Mouse (Mus musculus) forebrain, embryonic 10.5 days (tissue): ENCODE data around the gene Med11. TPM values are rescaled to one million over a fixed set of nuclear protein-coding genes. Genes with fewer than 3 reads are reported as not detected.

Source experiments
- DNase-seq: peaks from one replicate; pipeline ENCODE4 v3.0.0-alpha.2; 2017; ENCODE audit warnings: low spot score; ENCODE audit errors: extremely low spot score
- H3K27ac ChIP-seq: fragments of 300-500 bp; sonication (generic); 2 replicates; pipeline ENCODE4 v1.5.1; 2016; ENCODE audit warnings: mild to moderate bottlenecking
- H3K27me3 ChIP-seq: fragments of 300-500 bp; sonication (generic); 2 replicates; pipeline ENCODE4 v1.6.1; 2016; ENCODE audit warnings: mild to moderate bottlenecking; ENCODE audit not compliant: poor library complexity, severe bottlenecking
- H3K36me3 ChIP-seq: fragments of 300-500 bp; sonication (generic); replicated peaks from 2 replicates; pipeline ENCODE4 v1.6.1; 2016; ENCODE audit warnings: mild to moderate bottlenecking, moderate library complexity
- H3K4me1 ChIP-seq: fragments of 300-500 bp; sonication (generic); 2 replicates; pipeline ENCODE4 v1.6.1; 2016
- H3K4me3 ChIP-seq: fragments of 300-500 bp; sonication (generic); 2 replicates; pipeline ENCODE4 v1.5.1; 2016; ENCODE audit warnings: mild to moderate bottlenecking, moderate library complexity
- H3K9me3 ChIP-seq: fragments of 300-500 bp; sonication (generic); 2 replicates; pipeline ENCODE4 v1.6.1; 2016; ENCODE audit warnings: mild to moderate bottlenecking, moderate library complexity
- WGBS: fragments of 180-500 bp; shearing (Covaris S2); methylation state at CpG from one replicate; pipeline ENCODE4 v1.1.7; 2016; 5-methylcytosine and 5-hydroxymethylcytosine counted together
- microRNA-seq: library from miRNA; unstranded; fragments of <30 nt; microRNA quantifications from one replicate; pipeline ENCODE4, GENCODE M21; 2017
- polyA plus RNA-seq: library from polyadenylated mRNA; unstranded; fragments of >200 nt; fragmentation: Nextera tagmentation; extraction: Ambion mirVana; gene quantifications from 2 replicates; pipeline ENCODE4 v1.2.1, GENCODE M21; 2016

Gene Med11
- polyA plus RNA-seq, 1 experiment from 2014 or later: 43.5 TPM

DNA sequence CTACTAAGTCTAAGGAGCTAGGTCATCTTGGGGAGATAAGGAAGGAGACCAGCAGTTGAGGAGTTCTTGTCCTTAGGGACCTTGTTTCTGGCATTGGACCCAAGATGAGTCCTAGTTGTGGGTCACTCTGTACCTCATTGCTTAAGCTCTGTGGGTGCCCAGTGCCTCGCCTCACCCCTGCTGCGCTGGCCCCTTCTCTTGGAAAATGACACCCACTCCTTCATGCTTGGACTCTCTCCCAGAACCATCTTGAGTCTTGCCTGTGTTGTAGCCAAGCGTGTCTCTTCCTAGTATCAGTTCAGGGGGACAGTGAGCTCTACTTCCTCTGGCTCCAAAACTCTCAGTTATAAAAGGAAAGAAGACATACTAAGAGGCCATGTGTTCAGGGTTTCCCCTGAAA, 37.4 kb downstream of the Med11 start:
- H3K9me3 ChIP-seq: peaks cover 5% of the 10 kb centered on the region
- H3K4me1 ChIP-seq: no peaks in the 10 kb centered on the region
- H3K27ac ChIP-seq: no peak overlapping the region
- DNase-seq: no peak
- no peak overlapping the region for H3K4me3 ChIP-seq
- WGBS: 84% methylated on average over 3 of the region's 3 CpGs
- no peaks in the 10 kb centered on the region for H3K36me3 ChIP-seq
- no peaks in the 10 kb centered on the region for H3K27me3 ChIP-seq

DNA sequence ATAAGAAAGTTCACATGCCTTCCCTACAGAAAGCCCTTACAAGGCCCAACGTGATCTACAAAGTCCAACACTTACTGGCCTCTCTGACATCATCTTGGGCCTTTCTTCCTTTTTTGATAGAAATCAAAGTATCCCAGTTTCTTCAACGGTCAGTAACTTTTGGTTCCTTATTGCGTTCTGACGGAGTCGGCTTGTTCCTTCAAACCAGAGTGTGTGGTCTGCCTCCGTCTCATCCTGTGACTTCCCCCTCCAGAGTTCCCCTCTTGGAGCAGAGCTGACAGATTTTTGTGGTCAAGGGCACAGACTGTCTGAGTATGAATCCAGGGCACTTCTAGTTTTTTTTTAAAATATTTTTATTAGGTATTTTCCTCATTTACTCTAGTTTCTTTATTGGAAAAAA, 38.0 kb downstream of the Med11 start:
- no peak for DNase-seq
- Histone ChIP-seq H3K27ac (no peak overlapping the region), H3K9me3 (peaks cover 5% of the 10 kb centered on the region), H3K27me3 (no peaks in the 10 kb centered on the region), H3K4me3 (no peak overlapping the region), H3K4me1 (no peaks in the 10 kb centered on the region), H3K36me3 (no peaks in the 10 kb centered on the region)
- 93% methylated on average over 6 of the region's 6 CpGs for WGBS

GRCm38 (mm10) chr11:70499566-70500475, 48.1 kb downstream of the Med11 start:
- H3K9me3 ChIP-seq: no peaks in the 10 kb centered on the region
- H3K27me3 ChIP-seq: no peaks in the 10 kb centered on the region
- 79% methylated on average over 14 of the region's 14 CpGs for WGBS
- no peaks in the 10 kb centered on the region for H3K36me3 ChIP-seq
- no peak for DNase-seq
- no peak overlapping the region for H3K27ac ChIP-seq
- no peaks in the 10 kb centered on the region for H3K4me1 ChIP-seq
- no peak overlapping the region for H3K4me3 ChIP-seq

- Histone ChIP-seq H3K4me1 (no peaks in the 10 kb centered on the region), H3K36me3 (no peaks in the 10 kb centered on the region), H3K27me3 (peaks cover 6% of the 10 kb centered on the region; the same call in 1 of the 2 replicates), H3K4me3 (no peak overlapping the region), H3K27ac (no peak overlapping the region), H3K9me3 (no peaks in the 10 kb centered on the region)
- no peak for DNase-seq
- WGBS: 91% methylated on average over 1 of the region's 1 CpGs
These were observed 48.7 kb downstream of the Med11 start for GRCm38 (mm10) chr11:70500476-70500812.

DNA sequence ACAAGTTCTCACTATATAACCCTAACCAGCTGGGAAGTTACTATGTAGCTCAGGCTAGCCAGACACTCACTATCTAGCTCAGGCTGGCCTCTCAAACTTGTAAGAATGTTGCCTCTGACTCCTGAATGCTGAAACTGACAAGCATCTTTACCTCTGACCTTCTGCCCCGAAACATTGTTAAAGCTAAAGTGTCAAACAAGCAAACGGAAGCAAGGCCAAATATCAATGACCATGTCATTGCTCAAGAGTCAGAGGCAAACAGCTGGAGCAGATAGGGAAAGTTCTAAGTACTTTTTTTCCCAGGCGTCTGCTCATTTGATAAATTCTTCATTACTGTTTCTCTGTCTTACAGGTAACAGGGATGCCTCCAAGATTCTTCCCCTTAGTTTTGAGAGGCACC, 50.3 kb downstream of the Med11 start:
- no peak for DNase-seq
- H3K27me3 ChIP-seq: peaks cover 6% of the 10 kb centered on the region; the same call in 1 of the 2 replicates
- no peak overlapping the region for H3K4me3 ChIP-seq
- 79% methylated on average over 3 of the region's 3 CpGs for WGBS
- H3K9me3 ChIP-seq: no peaks in the 10 kb centered on the region
- no peaks in the 10 kb centered on the region for H3K4me1 ChIP-seq
- no peak overlapping the region for H3K27ac ChIP-seq
- no peaks in the 10 kb centered on the region for H3K36me3 ChIP-seq

Small RNAs within 50 kb of the gene (microRNA-seq; reads per million reads assigned to microRNA genes)
- not detected for gene Mir7115

Other genes with a start within 250 kb of the Med11 start
- gene Slc16a11, start 239.2 kb upstream of the Med11 start, polyA plus RNA-seq: 0.79 and 1.2 TPM in 2 replicates
- gene Slc16a13, start 230.9 kb upstream of the Med11 start, polyA plus RNA-seq: 14.6 and 16.1 TPM in 2 replicates
- 4.5 and 4.7 TPM in 2 replicates for gene Bcl6b, start 222.1 kb upstream of the Med11 start, polyA plus RNA-seq
- gene 0610010K14Rik, start 214.0 kb upstream of the Med11 start, polyA plus RNA-seq: 227 TPM in 2 replicates
- 7.9 and 10.1 TPM in 2 replicates for gene Gm21988, start 212.1 kb upstream of the Med11 start, polyA plus RNA-seq
- 83.9 and 92.7 TPM in 2 replicates for gene Rnasek, start 212.1 kb upstream of the Med11 start, polyA plus RNA-seq
- 2.5 and 2.7 TPM in 2 replicates for gene Alox12, start 196.6 kb upstream of the Med11 start, polyA plus RNA-seq
- not detected in 2 replicates for gene Alox12e, start 129.3 kb upstream of the Med11 start, polyA plus RNA-seq
- gene Alox15, start 99.9 kb upstream of the Med11 start, polyA plus RNA-seq: 0.10 and 0.29 TPM in 2 replicates
- 56.2 and 58.8 TPM in 2 replicates for gene Pelp1, start 41.9 kb upstream of the Med11 start, polyA plus RNA-seq
- gene Arrb2, start 19.3 kb upstream of the Med11 start, polyA plus RNA-seq: 31.4 and 32.9 TPM in 2 replicates
- gene Zmynd15, start 7.5 kb downstream of the Med11 start, polyA plus RNA-seq: 0.14 and 0.38 TPM in 2 replicates
- 0.40 and 0.47 TPM in 2 replicates for gene Cxcl16, start 8.1 kb downstream of the Med11 start, polyA plus RNA-seq
- gene Tm4sf5, start 53.3 kb downstream of the Med11 start, polyA plus RNA-seq: 0.52 and 0.82 TPM in 2 replicates
- gene Vmo1, start 62.7 kb downstream of the Med11 start, polyA plus RNA-seq: 0.22 TPM in 1 of 2 replicates, not detected in the other
- 0.15 and 0.54 TPM in 2 replicates for gene Gltpd2, start 67.3 kb downstream of the Med11 start, polyA plus RNA-seq
- gene Psmb6, start 73.4 kb downstream of the Med11 start, polyA plus RNA-seq: 1,074 and 1,112 TPM in 2 replicates
- not detected in 2 replicates for gene Gm40193, start 81.0 kb downstream of the Med11 start, polyA plus RNA-seq
- 2.7 and 3.1 TPM in 2 replicates for gene Pld2, start 88.1 kb downstream of the Med11 start, polyA plus RNA-seq
- 12.5 and 12.7 TPM in 2 replicates for gene Mink1, start 111.0 kb downstream of the Med11 start, polyA plus RNA-seq
- not detected in 2 replicates for gene 4930544D05Rik, start 163.9 kb downstream of the Med11 start, polyA plus RNA-seq
- not detected in 2 replicates for gene Chrne, start 167.3 kb downstream of the Med11 start, polyA plus RNA-seq
- gene Gp1ba, start 187.2 kb downstream of the Med11 start, polyA plus RNA-seq: 0.56 and 1.00 TPM in 2 replicates
- 71.3 and 79.9 TPM in 2 replicates for gene Rnf167, start 195.3 kb downstream of the Med11 start, polyA plus RNA-seq
- 138 TPM in 2 replicates for gene Slc25a11, start 195.6 kb downstream of the Med11 start, polyA plus RNA-seq
- gene Pfn1, start 202.7 kb downstream of the Med11 start, polyA plus RNA-seq: 1,843 and 1,871 TPM in 2 replicates
- gene Eno3, start 205.3 kb downstream of the Med11 start, polyA plus RNA-seq: 33.4 and 44.7 TPM in 2 replicates
- 176 and 181 TPM in 2 replicates for gene Spag7, start 217.5 kb downstream of the Med11 start, polyA plus RNA-seq
- gene Camta2, start 236.2 kb downstream of the Med11 start, polyA plus RNA-seq: 7.4 and 9.1 TPM in 2 replicates
- gene Inca1, start 248.2 kb downstream of the Med11 start, polyA plus RNA-seq: 0.63 and 1.1 TPM in 2 replicates
- 1.5 and 1.8 TPM in 2 replicates for gene Kif1c, start 248.6 kb downstream of the Med11 start, polyA plus RNA-seq